Mouse (Mus musculus) kidney, embryonic 16.5 days (tissue): ENCODE measurements at regions not wholly inside any gene's neighbourhood (a gene's known extent, or its start where the extent isn't known, plus 50 kb on each side); places are given as distances from the start of the nearest gene placed in this dataset.
"Not testable (repeated sequence)": the region's sequence is repeated elsewhere in the genome, so short reads cannot be mapped to it uniquely, and the experiment has no call there.

Source experiments
- ATAC-seq: fragments of 200-750 bp; cut with Nextera tagmentation; 2 replicates; pipeline ENCODE4 v1.8.0; 2017; ENCODE audit warnings: moderate TSS enrichment; ENCODE audit not compliant: low FRiP score, low TSS enrichment
- H3K27ac ChIP-seq: fragments of 300-500 bp; sonication (generic); 2 replicates; pipeline ENCODE4 v1.5.1; 2014; ENCODE audit warnings: low read length
- H3K27me3 ChIP-seq: fragments of 300-500 bp; sonication (generic); 2 replicates; pipeline ENCODE4 v1.6.1; 2014; ENCODE audit warnings: low read length, control low read depth, mixed read lengths; ENCODE audit not compliant: insufficient read depth
- H3K36me3 ChIP-seq: fragments of 300-500 bp; sonication (generic); 2 replicates; pipeline ENCODE4 v1.6.1; 2014; ENCODE audit warnings: low read length, control low read depth, mixed read lengths; ENCODE audit not compliant: insufficient read depth
- H3K4me1 ChIP-seq: fragments of 300-500 bp; sonication (generic); 2 replicates; pipeline ENCODE4 v1.6.1; 2014; ENCODE audit warnings: low read length, control low read depth, mixed read lengths; ENCODE audit not compliant: insufficient read depth
- H3K4me2 ChIP-seq: fragments of 300-500 bp; sonication (generic); replicated peaks from 2 replicates; pipeline ENCODE4 v1.6.1; 2014; ENCODE audit warnings: low read depth, low read length
- H3K4me3 ChIP-seq: fragments of 300-500 bp; sonication (generic); 2 replicates; pipeline ENCODE4 v1.5.1; 2014; ENCODE audit warnings: mild to moderate bottlenecking, low read length
- H3K9ac ChIP-seq: fragments of 300-500 bp; sonication (generic); replicated peaks from 2 replicates; pipeline ENCODE4 v1.6.1; 2014; ENCODE audit warnings: low read length
- H3K9me3 ChIP-seq: fragments of 300-500 bp; sonication (generic); 2 replicates; pipeline ENCODE4 v1.6.1; 2016; ENCODE audit warnings: low read length, control low read depth
- WGBS: fragments of 180-500 bp; shearing (Covaris S2); extraction: QIAGEN DNeasy Blood & Tissue Kit; methylation state at CpG from one replicate; pipeline ENCODE4 v1.1.7; 2014; 5-methylcytosine and 5-hydroxymethylcytosine counted together

DNA sequence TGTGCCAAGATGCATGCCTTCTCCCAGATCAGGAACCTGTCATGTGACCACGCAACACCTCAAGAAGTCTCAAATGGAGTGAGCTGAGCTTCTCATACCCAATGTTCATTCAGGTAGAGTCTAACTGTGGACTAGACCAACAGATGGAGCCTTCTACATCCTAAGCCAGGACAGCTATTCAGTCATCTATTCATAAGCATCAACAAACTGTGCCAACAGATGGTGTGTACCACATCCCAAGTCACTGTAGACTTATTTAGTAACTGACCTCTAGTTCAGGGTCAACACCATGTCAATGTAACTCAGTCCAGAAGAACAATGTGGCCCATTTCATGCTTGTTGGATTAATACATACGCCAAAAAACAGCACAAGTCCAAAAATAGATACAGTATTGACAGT is 146.1 kb downstream of the Glrx3 start:
- Histone ChIP-seq H3K36me3 (no peaks in the 10 kb centered on the region), H3K4me1 (no peaks in the 10 kb centered on the region), H3K9me3 (no peaks in the 10 kb centered on the region), H3K9ac (no peak overlapping the region), H3K27ac (no peak overlapping the region), H3K4me3 (no peak overlapping the region), H3K4me2 (no peak overlapping the region), H3K27me3 (no peaks in the 10 kb centered on the region)
- ATAC-seq, result no peak
- WGBS, result 89% methylated on average over 2 of the region's 2 CpGs

DNA sequence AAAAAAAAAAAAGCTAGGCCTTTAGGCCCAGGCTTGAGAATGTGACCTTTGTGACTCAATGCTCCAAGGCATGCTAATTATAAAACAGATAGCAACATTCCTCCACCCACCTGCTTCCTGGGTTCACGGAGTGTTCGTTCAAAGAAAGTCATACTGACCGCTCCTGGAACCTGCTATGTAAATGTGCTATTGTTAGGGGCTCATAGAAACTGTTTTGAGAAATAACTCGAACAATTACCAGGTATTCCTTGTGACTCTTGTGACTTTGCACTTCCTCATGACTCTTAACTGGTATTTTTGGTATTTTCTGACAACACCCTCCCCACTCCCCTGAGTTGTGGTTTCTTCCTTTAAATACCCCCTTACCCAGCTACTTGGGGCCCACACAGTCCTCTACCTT is 147.5 kb downstream of the Glrx3 start:
- not testable (repeated sequence) for H3K4me3 ChIP-seq, H3K9me3 ChIP-seq, ATAC-seq, H3K27me3 ChIP-seq, H3K4me1 ChIP-seq, H3K4me2 ChIP-seq, H3K36me3 ChIP-seq, H3K9ac ChIP-seq, H3K27ac ChIP-seq
- 72% methylated on average over 4 of the region's 4 CpGs for whole genome bisulfite sequencing

DNA sequence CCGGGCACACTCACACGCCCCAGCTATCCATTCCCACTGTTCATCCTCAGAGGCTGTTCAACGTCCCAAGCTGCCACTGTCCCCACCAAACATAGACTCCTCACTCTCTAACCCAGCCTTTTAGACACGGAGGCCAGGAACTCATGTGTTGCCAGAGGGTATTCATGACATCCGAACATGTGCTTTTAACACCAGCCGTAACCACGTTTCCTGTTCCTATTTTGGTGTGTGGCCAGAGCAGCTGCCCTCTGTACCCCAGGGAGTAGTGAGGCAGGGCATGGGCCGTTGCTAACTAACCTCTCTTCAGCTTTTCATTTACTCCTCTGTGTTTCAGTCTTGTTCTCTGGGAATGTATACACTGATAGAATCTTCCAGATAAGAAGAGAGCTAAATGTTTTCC is 156.2 kb downstream of the Glrx3 start:
- no peaks in the 10 kb centered on the region; the same call in 1 of the 2 replicates for H3K4me1 ChIP-seq
- WGBS, result 37% methylated on average over 8 of the region's 8 CpGs
- no peaks in the 10 kb centered on the region for H3K27me3 ChIP-seq
- H3K4me3 ChIP-seq, result no peak overlapping the region
- no peak overlapping the region for H3K9ac ChIP-seq
- no peak overlapping the region; the same call in 1 of the 2 replicates for H3K27ac ChIP-seq
- no peaks in the 10 kb centered on the region for H3K9me3 ChIP-seq
- ATAC-seq, result 0 out of 2 replicates have a peak, but pooled peaks have one; percentile 44
- no peak overlapping the region for H3K4me2 ChIP-seq
- H3K36me3 ChIP-seq, result no peaks in the 10 kb centered on the region

DNA sequence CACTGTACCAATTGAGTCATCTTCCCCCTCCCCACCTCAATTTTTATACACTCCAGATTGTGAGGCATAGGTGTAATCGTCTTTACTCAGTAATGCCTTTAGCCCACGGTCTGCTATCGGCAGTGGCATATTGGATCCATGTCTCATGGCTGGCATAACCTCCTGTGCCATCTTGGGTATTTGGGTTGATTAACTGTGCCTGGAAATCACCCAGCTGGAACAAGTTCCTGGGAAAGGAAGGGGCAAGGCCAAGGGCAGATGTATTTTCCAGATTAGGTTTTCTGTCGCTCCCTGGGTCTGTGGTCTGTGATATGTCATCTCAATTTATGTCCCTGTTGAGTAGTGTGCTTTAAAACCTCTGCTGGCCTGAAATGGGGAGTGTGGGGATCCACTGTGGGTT is 158.2 kb downstream of the Glrx3 start:
- ATAC-seq, result 0 out of 2 replicates have a peak, but pooled peaks have one; percentile 15
- no peak overlapping the region for H3K4me2 ChIP-seq
- 43% methylated on average over 4 of the region's 4 CpGs for WGBS
- H3K27me3 ChIP-seq, result no peaks in the 10 kb centered on the region
- H3K4me3 ChIP-seq, result no peak overlapping the region
- H3K9ac ChIP-seq, result no peak overlapping the region
- no peaks in the 10 kb centered on the region for H3K9me3 ChIP-seq
- no peaks in the 10 kb centered on the region for H3K36me3 ChIP-seq
- no peaks in the 10 kb centered on the region; the same call in 1 of the 2 replicates for H3K4me1 ChIP-seq
- no peak overlapping the region; the same call in 1 of the 2 replicates for H3K27ac ChIP-seq

DNA sequence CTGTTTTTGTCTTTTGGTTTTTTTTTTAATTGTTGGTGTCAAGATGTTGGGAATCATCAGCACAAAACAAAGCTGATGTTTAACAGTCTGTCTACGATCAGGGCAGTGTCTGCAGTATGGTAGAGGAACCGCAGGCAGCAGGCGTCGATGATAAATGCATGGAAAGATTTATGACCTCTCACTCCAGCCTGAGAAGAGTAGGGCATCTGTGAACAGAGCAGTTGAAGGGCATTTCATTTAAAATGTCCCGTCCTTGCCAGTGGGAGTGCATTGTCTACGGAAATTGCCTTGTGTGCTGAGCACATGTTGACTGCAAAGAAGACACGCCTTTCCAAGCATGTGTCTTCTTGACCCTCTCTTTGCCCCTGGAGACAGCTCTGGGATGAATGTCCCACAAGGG is 158.7 kb downstream of the Glrx3 start:
- Histone ChIP-seq H3K36me3 (no peaks in the 10 kb centered on the region), H3K27ac (no peak overlapping the region), H3K27me3 (no peaks in the 10 kb centered on the region), H3K9me3 (no peaks in the 10 kb centered on the region), H3K9ac (no peak overlapping the region), H3K4me1 (no peaks in the 10 kb centered on the region; the same call in 1 of the 2 replicates), H3K4me3 (no peak overlapping the region), H3K4me2 (no peak overlapping the region)
- WGBS, result 40% methylated on average over 7 of the region's 7 CpGs
- no peak for ATAC-seq

DNA sequence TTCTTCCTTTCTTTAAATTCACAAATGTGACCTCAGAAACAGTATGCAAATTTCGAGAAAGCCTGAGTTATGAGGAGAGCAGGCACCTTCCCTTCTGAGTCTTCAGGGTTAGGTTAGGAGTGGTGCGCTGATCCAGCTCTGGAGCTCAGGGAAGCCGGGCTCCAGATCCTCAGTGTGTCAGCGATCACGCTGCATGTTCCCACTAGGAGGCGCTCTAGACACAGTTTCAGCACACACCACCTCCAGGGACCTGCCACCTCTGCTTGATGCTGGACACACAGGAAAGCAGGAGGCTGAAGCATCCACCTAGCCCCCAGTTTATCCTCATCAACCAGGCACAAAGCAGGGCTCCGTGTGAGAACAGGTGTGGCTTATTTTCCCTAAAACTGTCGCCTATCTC is 165.6 kb downstream of the Glrx3 start:
- Histone ChIP-seq H3K4me1 (peaks cover 3% of the 10 kb centered on the region; the same call in 1 of the 2 replicates), H3K9me3 (no peaks in the 10 kb centered on the region), H3K27ac (no peak overlapping the region), H3K4me2 (no peak overlapping the region), H3K9ac (no peak overlapping the region), H3K27me3 (no peaks in the 10 kb centered on the region), H3K4me3 (no peak overlapping the region), H3K36me3 (no peaks in the 10 kb centered on the region)
- WGBS, result 2% methylated on average over 8 of the region's 8 CpGs
- ATAC-seq, result 0 out of 2 replicates have a peak, but pooled peaks have one; percentile 73

DNA sequence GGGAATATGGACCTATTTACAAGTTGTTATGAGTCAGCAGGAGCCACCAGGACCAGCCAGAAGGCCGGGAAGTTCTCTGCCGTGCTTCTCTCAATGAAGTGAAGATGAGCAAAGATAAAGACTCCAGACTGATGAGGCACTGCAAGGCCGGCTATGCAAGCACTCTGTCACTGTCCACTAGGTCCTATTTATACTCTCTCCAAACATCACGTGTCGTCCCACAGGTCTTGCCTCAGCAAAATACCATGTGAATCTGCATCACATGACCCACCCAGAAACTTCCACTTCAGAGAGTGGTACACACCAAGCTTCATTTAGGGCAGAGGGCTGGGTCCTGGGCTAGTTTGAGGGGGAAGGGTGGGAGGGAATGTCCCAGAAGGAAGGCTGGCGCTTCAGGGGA is 172.3 kb downstream of the Glrx3 start:
- Histone ChIP-seq H3K27ac (no peak overlapping the region), H3K36me3 (no peaks in the 10 kb centered on the region), H3K9me3 (no peaks in the 10 kb centered on the region), H3K4me1 (peaks cover 3% of the 10 kb centered on the region; the same call in 1 of the 2 replicates), H3K4me3 (no peak overlapping the region), H3K27me3 (no peaks in the 10 kb centered on the region), H3K9ac (no peak overlapping the region), H3K4me2 (no peak overlapping the region)
- ATAC-seq, result no peak
- 72% methylated on average over 6 of the region's 6 CpGs for WGBS

DNA sequence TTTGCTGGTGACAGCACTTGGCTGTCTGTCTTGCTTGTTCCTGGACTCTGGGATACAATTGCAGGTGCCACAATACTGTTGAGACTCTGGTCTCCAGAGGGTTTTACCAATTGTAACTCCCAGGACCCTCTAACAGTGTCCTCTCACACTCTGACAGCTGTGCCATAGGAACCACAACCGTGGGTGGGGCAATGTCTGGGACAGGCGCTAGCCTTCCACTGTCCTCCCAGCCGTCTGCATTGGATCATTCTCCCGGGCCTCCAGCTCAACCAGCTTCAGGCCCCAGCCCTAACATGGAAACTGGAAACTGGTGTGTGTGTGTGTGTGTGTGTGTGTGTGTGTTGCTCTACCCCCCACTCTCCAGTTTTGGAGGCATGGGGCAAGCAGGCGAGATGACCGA is 173.9 kb downstream of the Glrx3 start:
- Histone ChIP-seq H3K9me3 (no peaks in the 10 kb centered on the region), H3K4me3 (no peak overlapping the region), H3K4me1 (peaks cover 3% of the 10 kb centered on the region; the same call in 1 of the 2 replicates), H3K27ac (no peak overlapping the region), H3K4me2 (no peak overlapping the region), H3K9ac (no peak overlapping the region), H3K27me3 (no peaks in the 10 kb centered on the region), H3K36me3 (no peaks in the 10 kb centered on the region)
- 0 out of 2 replicates have a peak, but pooled peaks have one; percentile 6 for ATAC-seq
- 58% methylated on average over 6 of the region's 6 CpGs for WGBS

DNA sequence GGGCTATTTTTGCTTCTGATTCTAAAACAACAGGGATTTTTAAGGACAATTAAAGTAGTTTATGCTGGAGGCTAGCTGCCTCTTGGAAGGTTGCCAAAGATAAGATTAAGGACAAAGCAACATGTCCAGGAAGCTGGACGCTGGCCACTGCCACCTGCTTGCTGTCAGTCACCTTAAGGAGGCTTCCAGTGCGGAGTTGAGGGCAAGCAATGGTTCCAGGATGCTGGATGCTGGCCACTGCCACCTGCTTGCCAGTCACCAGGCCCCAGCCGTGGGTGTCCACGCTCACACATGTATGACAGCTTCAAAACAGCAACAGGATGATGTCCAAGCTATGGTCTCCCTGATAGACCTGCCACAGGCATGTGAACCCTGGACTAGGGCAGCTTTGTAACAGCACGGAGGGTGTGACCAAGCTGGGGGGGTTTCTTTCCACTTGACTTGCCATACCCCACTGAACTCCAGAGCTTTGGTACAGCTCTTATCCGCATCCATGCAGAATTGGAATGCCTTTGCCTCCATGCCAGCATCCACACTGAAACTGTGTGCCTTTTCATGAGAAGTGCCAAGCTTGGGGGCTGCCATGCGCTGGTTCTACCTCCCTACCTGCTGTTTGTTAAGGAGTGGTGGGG is 174.6 kb downstream of the Glrx3 start:
- H3K4me3 ChIP-seq, result no peak overlapping the region
- no peak for ATAC-seq
- no peaks in the 10 kb centered on the region for H3K9me3 ChIP-seq
- H3K4me1 ChIP-seq, result peaks cover 3% of the 10 kb centered on the region; the same call in 1 of the 2 replicates
- H3K27ac ChIP-seq, result no peak overlapping the region
- no peak overlapping the region for H3K4me2 ChIP-seq
- no peaks in the 10 kb centered on the region for H3K36me3 ChIP-seq
- 66% methylated on average over 7 of the region's 7 CpGs for WGBS
- no peaks in the 10 kb centered on the region for H3K27me3 ChIP-seq
- H3K9ac ChIP-seq, result no peak overlapping the region

DNA sequence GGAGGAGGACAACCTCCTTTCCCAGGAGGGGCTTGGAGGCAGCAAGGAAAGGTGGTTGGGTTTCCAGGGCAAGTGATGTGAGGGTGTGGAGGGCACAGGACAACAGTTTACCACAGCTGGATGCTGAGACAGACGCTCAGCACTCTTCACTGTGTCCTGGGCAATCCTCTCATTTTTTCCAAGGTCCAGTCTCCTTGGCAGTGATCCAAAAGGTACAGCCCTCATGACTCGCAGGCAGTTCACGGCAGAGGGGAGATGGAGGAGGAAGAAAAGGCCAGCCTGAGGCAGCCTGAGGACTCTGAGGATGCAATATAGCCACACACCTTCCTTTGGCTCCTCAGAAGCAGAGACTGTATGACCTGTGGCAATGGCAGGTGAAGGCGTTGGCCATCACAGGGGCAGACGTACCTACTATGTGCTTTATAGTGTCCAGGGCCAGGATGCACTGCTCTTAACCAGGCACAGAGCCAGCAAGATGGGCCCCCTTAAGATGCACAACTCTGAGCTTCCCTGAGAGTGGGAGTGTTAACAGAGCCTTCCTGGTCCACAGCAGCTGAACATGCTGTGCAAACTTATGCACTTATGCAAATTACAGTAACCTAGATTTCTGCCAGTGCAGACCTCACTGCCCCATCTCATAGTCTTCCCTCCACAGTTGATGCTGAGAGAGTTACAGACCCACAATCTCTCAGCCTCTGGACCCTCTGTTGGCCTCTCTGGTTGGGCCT is 181.2 kb downstream of the Glrx3 start:
- no peak for ATAC-seq
- H3K4me3 ChIP-seq, result no peak overlapping the region
- no peaks in the 10 kb centered on the region for H3K4me1 ChIP-seq
- H3K9ac ChIP-seq, result no peak overlapping the region
- H3K9me3 ChIP-seq, result no peaks in the 10 kb centered on the region
- H3K27me3 ChIP-seq, result no peaks in the 10 kb centered on the region
- WGBS, result 40% methylated on average over 5 of the region's 5 CpGs
- no peak overlapping the region for H3K4me2 ChIP-seq
- H3K36me3 ChIP-seq, result no peaks in the 10 kb centered on the region
- no peak overlapping the region for H3K27ac ChIP-seq
